In the genomic region with DNA sequence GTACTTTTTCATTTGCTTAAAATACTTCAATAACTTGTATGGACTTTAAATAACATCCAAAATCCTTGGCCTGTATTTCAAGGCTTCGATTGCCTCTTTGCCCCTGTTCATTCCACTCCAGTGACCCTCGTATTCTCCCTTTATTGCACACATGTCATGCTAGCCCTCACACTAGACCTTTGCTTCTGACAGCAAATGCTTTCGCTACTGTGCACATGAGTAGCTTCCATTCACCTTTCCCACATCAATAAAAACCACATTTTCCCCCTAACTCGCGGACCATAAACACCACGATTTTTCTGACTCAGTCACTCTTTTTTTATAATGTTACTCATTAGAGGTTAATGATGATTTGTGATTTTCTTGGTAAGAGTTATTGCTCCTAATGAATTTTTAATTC, we compare ENCODE assay signal across 28 mouse cellular contexts.
A peak's percentile ranks its signal among the peaks of the same experiment; 100 is the strongest.
DNase-seq lines count a peak whose midpoint lies in the region; ATAC-seq and TF ChIP-seq lines count a peak whose summit lies in the region.
"Had no signal": no experiment of that assay in that cellular context is flagged by ENCODE, and none has a peak within 500 bp of the region (broad histone marks: within the 10 kb centered on the region; RNA-seq: fewer than 3 reads in every experiment).

No protein-coding gene starts in this region.

- H3K4me2 ChIP-seq in hindbrain, embryonic 11.5 days (replicated peaks; ENCODE audit: low read depth, low read length): no peak overlapping the region
- no peak overlapping the region for H3K4me2 ChIP-seq in hindbrain, embryonic 12.5 days (replicated peaks)
- H3K4me2 ChIP-seq in neural tube, embryonic 11.5 days (ENCODE audit: low read depth): no peak overlapping the region
- no peak overlapping the region for H3K4me2 ChIP-seq in neural tube, embryonic 15.5 days
- H3K4me2 ChIP-seq in liver, postnatal 0 days (ENCODE audit: low read depth, low read length): no peak overlapping the region
- H3K4me2 ChIP-seq: forebrain, embryonic 13.5 days; heart, embryonic 11.5 days; kidney, embryonic 15.5 days; liver, embryonic 15.5 days; lung, embryonic 15.5 days; midbrain, embryonic 13.5 days had no signal

- no peaks in the 10 kb centered on the region for H3K36me3 ChIP-seq in hindbrain, embryonic 11.5 days (ENCODE audit: control insufficient read depth, insufficient read depth, low read length)
- H3K36me3 ChIP-seq in hindbrain, embryonic 12.5 days: no peaks in the 10 kb centered on the region
- no peaks in the 10 kb centered on the region for H3K36me3 ChIP-seq in neural tube, embryonic 11.5 days (ENCODE audit: control insufficient read depth, insufficient read depth, low read length)
- no peaks in the 10 kb centered on the region for H3K36me3 ChIP-seq in neural tube, embryonic 15.5 days
- H3K36me3 ChIP-seq in liver, postnatal 0 days (replicated peaks; ENCODE audit: insufficient read depth, low read length): no peaks in the 10 kb centered on the region
- H3K36me3 ChIP-seq: kidney, embryonic 15.5 days; liver, embryonic 15.5 days; lung, embryonic 15.5 days; midbrain, embryonic 13.5 days had no signal

- H3K4me3 ChIP-seq in hindbrain, embryonic 11.5 days (ENCODE audit: low read depth, low read length): no peak overlapping the region
- no peak overlapping the region for H3K4me3 ChIP-seq in hindbrain, embryonic 12.5 days
- H3K4me3 ChIP-seq in neural tube, embryonic 11.5 days (ENCODE audit: low read depth, low read length): no peak overlapping the region
- no peak overlapping the region for H3K4me3 ChIP-seq in neural tube, embryonic 15.5 days (replicated peaks)
- H3K4me3 ChIP-seq in liver, postnatal 0 days (ENCODE audit: low read depth, low read length): no peak overlapping the region
- H3K4me3 ChIP-seq: forebrain, embryonic 13.5 days; kidney, embryonic 15.5 days; liver, embryonic 15.5 days; lung, embryonic 15.5 days; midbrain, embryonic 13.5 days had no signal

- H3K27ac ChIP-seq in hindbrain, embryonic 11.5 days (ENCODE audit: low read depth, low read length): no peak overlapping the region
- no peak overlapping the region for H3K27ac ChIP-seq in hindbrain, embryonic 12.5 days
- no peak overlapping the region for H3K27ac ChIP-seq in neural tube, embryonic 11.5 days (ENCODE audit: low read depth, low read length)
- no peak overlapping the region for H3K27ac ChIP-seq in neural tube, embryonic 15.5 days (replicated peaks)
- no peak overlapping the region for H3K27ac ChIP-seq in liver, postnatal 0 days (ENCODE audit: low read depth)
- H3K27ac ChIP-seq: forebrain, embryonic 13.5 days; kidney, embryonic 15.5 days; liver, embryonic 15.5 days; lung, embryonic 15.5 days; midbrain, embryonic 13.5 days had no signal

- no peak for TF ChIP-seq CTCF in liver, postnatal 0 days (IDR thresholded peaks at IDR 0.05; ENCODE audit: low read depth)

- 0 out of 2 replicates have a peak, but pooled peaks have one; percentile 58 for ATAC-seq in hindbrain, embryonic 11.5 days (ENCODE audit: low FRiP score)
- ATAC-seq in hindbrain, embryonic 12.5 days (ENCODE audit: low FRiP score): no peak
- ATAC-seq in neural tube, embryonic 11.5 days (ENCODE audit: insufficient read depth, low FRiP score, low TSS enrichment): peak; percentile 53
- ATAC-seq in neural tube, embryonic 15.5 days (ENCODE audit: low FRiP score): no peak
- ATAC-seq in liver, postnatal 0 days: no peak
- ATAC-seq: activated CD4-positive, CD25-positive, alpha-beta regulatory T cell, adult 4 months; forebrain, embryonic 13.5 days; inflammation-experienced regulatory T-cells, adult 6 months; midbrain, embryonic 13.5 days had no signal

- no peaks in the 10 kb centered on the region for H3K9me3 ChIP-seq in hindbrain, embryonic 11.5 days (ENCODE audit: control insufficient read depth, low read length)
- no peaks in the 10 kb centered on the region for H3K9me3 ChIP-seq in hindbrain, embryonic 12.5 days (replicated peaks)
- H3K9me3 ChIP-seq in neural tube, embryonic 11.5 days (ENCODE audit: control insufficient read depth, low read length): no peaks in the 10 kb centered on the region
- no peaks in the 10 kb centered on the region for H3K9me3 ChIP-seq in neural tube, embryonic 15.5 days (replicated peaks)
- no peaks in the 10 kb centered on the region for H3K9me3 ChIP-seq in liver, postnatal 0 days (ENCODE audit: low read length)
- H3K9me3 ChIP-seq: forebrain, embryonic 13.5 days; kidney, embryonic 15.5 days; liver, embryonic 15.5 days; lung, embryonic 15.5 days; midbrain, embryonic 13.5 days had no signal

- no peak overlapping the region for H3K9ac ChIP-seq in hindbrain, embryonic 11.5 days (ENCODE audit: low read depth, low read length)
- no peak overlapping the region for H3K9ac ChIP-seq in hindbrain, embryonic 12.5 days
- no peak overlapping the region for H3K9ac ChIP-seq in neural tube, embryonic 11.5 days (ENCODE audit: low read length)
- no peak overlapping the region for H3K9ac ChIP-seq in neural tube, embryonic 15.5 days (replicated peaks)
- H3K9ac ChIP-seq in liver, postnatal 0 days (replicated peaks): no peak overlapping the region
- H3K9ac ChIP-seq: forebrain, embryonic 13.5 days; kidney, embryonic 15.5 days; liver, embryonic 15.5 days; lung, embryonic 15.5 days; midbrain, embryonic 13.5 days had no signal

- H3K27me3 ChIP-seq in hindbrain, embryonic 11.5 days (ENCODE audit: control insufficient read depth, insufficient read depth, low read length): no peaks in the 10 kb centered on the region
- H3K27me3 ChIP-seq in hindbrain, embryonic 12.5 days: no peaks in the 10 kb centered on the region
- no peaks in the 10 kb centered on the region for H3K27me3 ChIP-seq in neural tube, embryonic 11.5 days (ENCODE audit: control insufficient read depth, insufficient read depth, low read length)
- no peaks in the 10 kb centered on the region for H3K27me3 ChIP-seq in neural tube, embryonic 15.5 days (replicated peaks)
- no peaks in the 10 kb centered on the region for H3K27me3 ChIP-seq in liver, postnatal 0 days (ENCODE audit: insufficient read depth, low read length)
- H3K27me3 ChIP-seq: forebrain, embryonic 13.5 days; kidney, embryonic 15.5 days; liver, embryonic 15.5 days; lung, embryonic 15.5 days; midbrain, embryonic 13.5 days had no signal

- peak; percentile 5 for DNase-seq in hindbrain, embryonic 11.5 days (ENCODE audit: low spot score)
- no peak for DNase-seq in neural tube, embryonic 11.5 days (ENCODE audit: low spot score)
- DNase-seq in hindlimb bud, embryonic 11.5 days (ENCODE audit: extremely low spot score, low read depth, low spot score): peak; percentile 42
- DNase-seq in retina, embryonic 14.5 days (ENCODE audit: low spot score): peak; percentile 58
- DNase-seq in right cerebral cortex, adult 2 months (ENCODE audit: low spot score in 2 of 2): no peak
- DNase-seq in liver, postnatal 0 days: no peak
- DNase-seq: adrenal gland, adult 2 months; adrenal gland, postnatal 36 days; B cell, adult 2 months; cerebellum, adult 2 months; cerebellum, postnatal 25 days; gastrocnemius, postnatal 14 days; heart, postnatal 4 days; kidney, adult 18-20 months; kidney, postnatal 36 days; left cerebral cortex, postnatal 4 days; spleen, adult 18-20 months; thymus, postnatal 14 days had no signal

- 44% methylated on average over 6 of the region's 6 CpGs for WGBS in hindbrain, embryonic 11.5 days
- 47% methylated on average over 6 of the region's 6 CpGs for WGBS in hindbrain, embryonic 12.5 days
- 50% methylated on average over 6 of the region's 6 CpGs for WGBS in neural tube, embryonic 11.5 days
- 27% methylated on average over 6 of the region's 6 CpGs for WGBS in neural tube, embryonic 15.5 days
- WGBS in liver, postnatal 0 days (ENCODE audit: insufficient replicate concordance): 75% methylated on average over 6 of the region's 6 CpGs

- no peak for TF ChIP-seq EP300 in liver, postnatal 0 days (IDR thresholded peaks at IDR 0.05; ENCODE audit: low read depth)

- no peaks in the 10 kb centered on the region for H3K4me1 ChIP-seq in hindbrain, embryonic 11.5 days (replicated peaks; ENCODE audit: control insufficient read depth, insufficient read depth, low read length)
- no peaks in the 10 kb centered on the region for H3K4me1 ChIP-seq in hindbrain, embryonic 12.5 days
- no peaks in the 10 kb centered on the region for H3K4me1 ChIP-seq in neural tube, embryonic 11.5 days (ENCODE audit: control insufficient read depth, insufficient read depth, low read length)
- no peaks in the 10 kb centered on the region for H3K4me1 ChIP-seq in neural tube, embryonic 15.5 days
- no peaks in the 10 kb centered on the region for H3K4me1 ChIP-seq in liver, postnatal 0 days (ENCODE audit: insufficient read depth)
- H3K4me1 ChIP-seq: forebrain, embryonic 13.5 days; kidney, embryonic 15.5 days; liver, embryonic 15.5 days; lung, embryonic 15.5 days; midbrain, embryonic 13.5 days had no signal

Comparison
In these comparisons a context has a peak if more than half of its experiments do, and no peak if none do; other contexts are left out.
1. ATAC-seq: peak in hindbrain, embryonic 11.5 days (single experiment) and neural tube, embryonic 11.5 days (single experiment); none in hindbrain, embryonic 12.5 days (single experiment), neural tube, embryonic 15.5 days (single experiment) and liver, postnatal 0 days (single experiment).
2. DNase-seq: peak in hindbrain, embryonic 11.5 days (single experiment), hindlimb bud, embryonic 11.5 days (single experiment) and retina, embryonic 14.5 days (single experiment); none in neural tube, embryonic 11.5 days (single experiment), right cerebral cortex, adult 2 months (0 of 2) and liver, postnatal 0 days (single experiment).